Mouse (Mus musculus) liver, adult 2 months (tissue): ENCODE data around the gene Ube4b. TPM values are rescaled to one million over a fixed set of nuclear protein-coding genes. Genes with fewer than 3 reads are reported as not detected.

ENCODE experiments used
- DNase-seq: peaks from one replicate; pipeline ENCODE4 v3.0.0-alpha.2; 2011; ENCODE audit warnings: low read depth, low spot score; ENCODE audit errors: extremely low read depth
- H3K27ac ChIP-seq: fragments of 200-500 bp; replicated peaks from 2 replicates; pipeline ENCODE4 v1.5.1; 2012; ENCODE audit warnings: low read depth, mild to moderate bottlenecking, control low read depth, inconsistent platforms, low read length; ENCODE audit not compliant: insufficient read depth
- H3K27me3 ChIP-seq: fragments of 200-500 bp; 2 replicates; pipeline ENCODE4 v1.6.1; 2012; ENCODE audit warnings: mild to moderate bottlenecking, moderate library complexity, low read length, inconsistent platforms; ENCODE audit not compliant: control insufficient read depth, insufficient read depth
- H3K36me3 ChIP-seq: fragments of 200-500 bp; 2 replicates; pipeline ENCODE4 v1.6.1; 2012; ENCODE audit warnings: low read length, inconsistent platforms; ENCODE audit not compliant: control insufficient read depth, insufficient read depth
- H3K4me1 ChIP-seq: fragments of 200-500 bp; 2 replicates; pipeline ENCODE4 v1.6.1; 2011; ENCODE audit warnings: low read length; ENCODE audit not compliant: control insufficient read depth, insufficient read depth
- H3K4me3 ChIP-seq: fragments of 200-500 bp; 2 replicates; pipeline ENCODE4 v1.5.1; 2011; ENCODE audit warnings: low read depth, mild to moderate bottlenecking, control low read depth, low read length, moderate library complexity; ENCODE audit not compliant: insufficient read depth
- H3K79me2 ChIP-seq: fragments of 200-500 bp; 2 replicates; pipeline ENCODE4 v1.6.1; 2012; ENCODE audit warnings: inconsistent platforms, mild to moderate bottlenecking, low read length, moderate library complexity; ENCODE audit not compliant: control insufficient read depth, insufficient read depth
- H3K9ac ChIP-seq: fragments of 200-500 bp; 2 replicates; pipeline ENCODE4 v1.6.1; 2012; ENCODE audit warnings: low read depth, mild to moderate bottlenecking, control low read depth, inconsistent platforms, low read length
- CTCF ChIP-seq: fragments of 200-500 bp; IDR thresholded peaks from 2 replicates; pipeline ENCODE4 v1.5.1; 2011; ENCODE audit warnings: low read depth, low read length, control low read depth
- POLR2A ChIP-seq: fragments of 200-500 bp; IDR thresholded peaks from 2 replicates; pipeline ENCODE4 v1.6.1; 2011; ENCODE audit warnings: low read length, control low read depth; ENCODE audit not compliant: insufficient read depth; ENCODE audit errors: extremely low read depth
- WGBS: fragments of 180-500 bp; shearing (Covaris S2); methylation state at CpG from one replicate; pipeline ENCODE4 v1.1.7; 2018; 5-methylcytosine and 5-hydroxymethylcytosine counted together
- polyA plus RNA-seq: library from polyadenylated mRNA; depleted of rRNA; stranded (reverse); fragments of >200 nt; gene quantifications from 2 replicates; pipeline ENCODE4 v1.2.3, GENCODE M21; 2012
- total RNA-seq: library from RNA; depleted of rRNA; stranded (reverse); fragments of >200 nt; gene quantifications from 2 replicates; pipeline ENCODE4 v1.2.3, GENCODE M21; 2014

The Ube4b gene
- total and polyA plus RNA-seq, 2 experiments = 23.3 to 30.0 TPM

- Histone ChIP-seq H3K27ac (no peak overlapping the region), H3K36me3 (peaks cover 48% of the 10 kb centered on the region), H3K4me3 (no peak overlapping the region), H3K4me1 (no peaks in the 10 kb centered on the region), H3K79me2 (no peaks in the 10 kb centered on the region), H3K27me3 (no peaks in the 10 kb centered on the region), H3K9ac (no peak overlapping the region)
- TF ChIP-seq CTCF = no peak
- no peak for TF ChIP-seq POLR2A
- DNase-seq = no peak
- WGBS = 91% methylated on average over 5 of the region's 5 CpGs
These were observed 68.6 kb downstream of the Ube4b start for GRCm38 (mm10) chr4:149357982-149358381.

GRCm38 (mm10) chr4:149354671-149355070, 71.9 kb downstream of the Ube4b start:
- H3K27me3 ChIP-seq = no peaks in the 10 kb centered on the region
- WGBS = 85% methylated on average over 8 of the region's 8 CpGs
- no peak for TF ChIP-seq POLR2A
- no peak for TF ChIP-seq CTCF
- H3K36me3 ChIP-seq = peaks cover 63% of the 10 kb centered on the region
- peak; percentile 21 for DNase-seq
- H3K9ac ChIP-seq = no peak overlapping the region
- H3K79me2 ChIP-seq = no peaks in the 10 kb centered on the region
- no peak overlapping the region for H3K27ac ChIP-seq
- no peaks in the 10 kb centered on the region for H3K4me1 ChIP-seq
- no peak overlapping the region for H3K4me3 ChIP-seq

GRCm38 (mm10) chr4:149351596-149352150, 74.9 kb downstream of the Ube4b start:
- DNase-seq = no peak
- H3K27ac ChIP-seq = no peak overlapping the region
- no peaks in the 10 kb centered on the region for H3K79me2 ChIP-seq
- no peak overlapping the region for H3K9ac ChIP-seq
- H3K27me3 ChIP-seq = no peaks in the 10 kb centered on the region
- WGBS = 74% methylated on average over 8 of the region's 8 CpGs
- H3K4me1 ChIP-seq = no peaks in the 10 kb centered on the region
- no peak overlapping the region for H3K4me3 ChIP-seq
- peaks cover 57% of the 10 kb centered on the region for H3K36me3 ChIP-seq
- TF ChIP-seq POLR2A = no peak
- TF ChIP-seq CTCF = no peak

GRCm38 (mm10) chr4:149348963-149349362, 77.6 kb downstream of the Ube4b start:
- WGBS = 82% methylated on average over 5 of the region's 5 CpGs
- H3K36me3 ChIP-seq = peaks cover 52% of the 10 kb centered on the region
- no peaks in the 10 kb centered on the region for H3K79me2 ChIP-seq
- no peaks in the 10 kb centered on the region for H3K4me1 ChIP-seq
- H3K9ac ChIP-seq = no peak overlapping the region
- TF ChIP-seq CTCF (no peak), POLR2A (no peak)
- no peak overlapping the region for H3K27ac ChIP-seq
- no peaks in the 10 kb centered on the region for H3K27me3 ChIP-seq
- no peak for DNase-seq
- no peak overlapping the region for H3K4me3 ChIP-seq

GRCm38 (mm10) chr4:149345873-149346272, 80.7 kb downstream of the Ube4b start:
- no peak overlapping the region for H3K9ac ChIP-seq
- H3K27ac ChIP-seq = no peak overlapping the region
- no peaks in the 10 kb centered on the region for H3K79me2 ChIP-seq
- WGBS = 83% methylated on average over 5 of the region's 5 CpGs
- H3K36me3 ChIP-seq = peaks cover 46% of the 10 kb centered on the region
- no peaks in the 10 kb centered on the region for H3K27me3 ChIP-seq
- DNase-seq = no peak
- TF ChIP-seq CTCF = no peak
- no peaks in the 10 kb centered on the region for H3K4me1 ChIP-seq
- no peak overlapping the region for H3K4me3 ChIP-seq

GRCm38 (mm10) chr4:149344311-149344710, 82.2 kb downstream of the Ube4b start:
- DNase-seq = no peak
- no peaks in the 10 kb centered on the region for H3K4me1 ChIP-seq
- H3K9ac ChIP-seq = no peak overlapping the region
- no peaks in the 10 kb centered on the region for H3K27me3 ChIP-seq
- WGBS = 84% methylated on average over 8 of the region's 8 CpGs
- H3K27ac ChIP-seq = no peak overlapping the region
- H3K4me3 ChIP-seq = no peak overlapping the region
- TF ChIP-seq POLR2A (no peak), CTCF (no peak)
- H3K79me2 ChIP-seq = no peaks in the 10 kb centered on the region
- peaks cover 37% of the 10 kb centered on the region for H3K36me3 ChIP-seq
